Mouse (Mus musculus) gastrocnemius, postnatal 10 days (tissue): ENCODE results near the gene Tob2. TPM values are rescaled to one million over a fixed set of nuclear protein-coding genes. Genes with fewer than 3 reads are reported as not detected.

Experiments
- DNase-seq: peaks from one replicate; pipeline ENCODE4 v3.0.0; 2021; ENCODE audit warnings: mixed read lengths
- total RNA-seq, 2 experiments: library from RNA; stranded (reverse); gene quantifications; 2 replicates each; pipeline ENCODE4 v1.2.3; 2021

The Tob2 gene
- total RNA-seq, 2 experiments from 2014 or later = 38.1 to 80.4 TPM

DNA sequence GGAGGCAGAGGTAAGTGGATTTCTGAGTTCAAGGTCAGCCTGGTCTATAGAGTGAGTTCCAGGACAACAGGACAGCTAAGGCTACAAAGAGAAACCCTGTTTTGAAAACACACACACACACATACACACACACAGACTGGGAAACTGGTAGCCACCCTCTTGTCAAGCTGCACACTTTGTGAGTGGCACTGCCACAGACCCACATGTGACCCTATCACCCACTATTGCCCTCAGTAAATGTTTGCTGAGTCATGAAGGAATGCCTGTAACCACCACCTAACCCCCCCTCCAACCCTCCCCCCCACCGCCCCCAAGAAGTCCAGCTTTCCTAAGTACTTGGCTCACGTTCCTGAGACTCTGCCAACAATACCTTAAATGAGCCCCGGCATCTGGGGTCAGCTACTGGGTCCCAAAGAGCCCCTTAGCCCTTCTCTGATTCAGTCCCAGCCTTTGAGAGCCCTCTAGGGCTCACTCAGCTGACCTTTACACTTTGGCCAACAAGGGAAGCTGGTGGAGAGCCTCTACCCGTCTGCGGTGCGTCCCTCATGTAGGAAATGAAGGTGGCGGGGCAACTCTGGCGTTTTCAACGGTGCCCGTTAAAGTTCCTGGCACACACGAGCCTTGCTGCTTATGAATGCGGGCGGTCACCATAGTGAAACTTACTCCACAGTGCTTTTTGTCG is 19.9 kb downstream of the Tob2 start:
- no peak for DNase-seq

DNA sequence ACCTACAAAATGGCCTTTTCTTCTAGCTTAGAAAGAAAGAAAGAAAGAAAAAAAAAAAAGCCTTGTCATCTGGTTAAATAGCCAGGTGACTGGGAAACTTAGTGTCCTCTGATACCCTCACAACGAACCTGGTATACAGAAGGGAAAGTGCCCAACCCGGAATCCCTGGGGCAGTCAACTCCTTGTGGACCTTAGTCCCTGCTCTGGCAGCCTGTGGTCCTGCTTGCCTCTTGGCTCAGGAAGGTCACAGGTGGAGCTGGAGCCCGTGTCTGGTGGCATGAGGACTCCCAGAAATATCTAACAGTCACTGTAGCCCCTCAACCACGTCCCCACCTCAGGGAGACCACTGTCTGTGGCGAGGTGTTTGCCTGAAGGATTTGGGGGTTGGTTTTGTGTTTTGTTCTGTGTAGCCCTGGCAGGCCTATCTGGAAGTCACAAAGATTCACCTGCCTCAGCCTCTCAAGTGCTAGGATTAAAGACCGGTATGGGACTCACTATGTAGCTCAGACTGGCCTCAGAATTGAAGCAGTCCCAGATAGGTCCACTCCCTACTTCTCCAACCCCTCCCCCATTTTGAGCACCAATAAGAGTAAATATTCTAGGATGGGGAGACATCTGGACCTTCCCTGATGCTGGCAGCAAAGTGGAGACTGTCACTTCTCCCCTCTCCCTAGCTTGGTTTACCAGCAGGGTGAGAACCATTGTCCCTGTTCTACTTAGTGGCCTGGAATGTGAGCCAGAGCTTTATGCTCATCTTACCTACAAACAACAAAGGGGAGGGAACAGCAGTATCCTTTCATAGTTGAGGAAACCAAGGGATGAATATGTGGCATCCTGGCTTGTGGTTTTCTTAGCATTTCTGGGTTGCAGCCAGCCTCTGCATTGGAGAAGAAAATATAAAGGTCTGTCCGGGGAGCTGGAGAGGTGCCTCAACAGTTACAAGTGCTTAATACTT is 21.4 kb downstream of the Tob2 start:
- DNase-seq = no peak

DNA sequence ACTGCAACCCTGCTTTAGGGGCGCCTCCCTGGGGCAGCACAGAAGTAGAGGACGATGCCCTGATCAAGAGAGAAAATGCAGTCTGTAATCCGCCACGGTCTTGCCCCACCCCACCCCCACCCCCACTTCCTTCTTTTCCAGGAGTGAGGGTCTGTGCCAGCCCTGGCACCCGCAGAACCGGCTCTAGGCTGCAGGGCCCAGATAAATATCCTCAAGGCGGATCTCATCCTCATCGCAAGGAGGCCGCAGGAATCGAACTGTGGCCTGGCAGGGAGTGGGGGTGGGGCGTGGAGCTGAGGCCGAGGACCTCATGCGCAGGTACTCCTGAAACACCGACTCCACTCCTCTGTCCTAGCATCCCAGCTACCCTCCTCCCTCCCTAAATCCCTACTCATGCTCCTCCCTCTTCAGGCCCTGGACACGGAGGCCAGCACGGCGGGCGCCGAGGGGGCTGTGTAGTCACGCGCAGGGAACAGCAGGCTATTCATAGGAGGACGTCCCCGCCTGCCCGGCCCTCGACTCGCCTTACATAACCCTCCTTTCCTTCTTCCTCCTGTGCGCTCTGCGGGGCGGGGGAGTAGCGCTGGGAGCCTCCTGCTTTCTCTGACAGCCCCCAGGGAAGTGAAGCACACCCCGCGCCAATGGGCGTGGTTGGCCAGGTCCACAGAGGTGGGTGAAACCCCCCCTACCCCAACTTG is 22.3 kb downstream of the Tob2 start:
- DNase-seq = peak; percentile 83

DNA sequence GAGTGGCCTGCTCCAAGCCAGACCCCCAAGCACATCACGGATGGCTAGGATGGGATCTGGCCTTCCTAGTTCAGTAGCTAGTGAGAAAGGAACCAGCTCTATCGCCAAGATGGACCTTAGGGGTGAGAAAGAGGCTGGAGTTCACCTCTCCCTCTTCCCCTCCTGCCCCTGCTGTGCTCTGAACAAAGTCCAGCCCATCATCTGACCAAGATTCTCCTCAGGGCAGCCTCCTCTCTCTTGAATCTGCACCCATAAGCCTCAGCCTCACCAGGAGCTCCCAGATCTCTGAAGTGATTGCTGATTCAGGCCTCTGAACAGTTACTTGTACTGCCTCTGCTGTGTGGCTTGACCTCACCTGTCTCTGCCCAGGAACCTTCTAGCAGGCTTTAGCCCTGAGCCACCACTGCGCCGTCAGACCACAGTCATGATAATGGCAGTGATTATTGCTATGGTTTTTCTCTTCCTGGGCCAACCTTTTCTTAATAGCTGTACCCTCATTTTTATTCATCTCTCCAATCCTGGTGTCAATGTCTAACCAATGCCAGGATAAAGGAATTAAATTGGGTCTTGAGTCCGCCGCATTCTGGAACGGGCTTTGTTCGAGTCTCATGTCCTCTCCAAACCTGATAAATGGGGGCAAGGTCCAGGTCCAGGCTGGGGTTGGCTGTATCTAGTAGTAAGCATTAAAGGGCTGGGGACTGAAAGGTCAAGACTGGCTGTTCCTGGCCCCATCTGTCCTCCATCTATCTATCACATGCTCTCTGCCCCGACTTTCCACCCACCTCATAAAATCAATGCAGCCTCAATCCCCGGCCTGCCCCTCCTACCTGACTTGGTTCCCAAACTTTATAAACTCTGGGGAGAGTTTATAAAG is 23.4 kb downstream of the Tob2 start:
- no peak for DNase-seq

DNA sequence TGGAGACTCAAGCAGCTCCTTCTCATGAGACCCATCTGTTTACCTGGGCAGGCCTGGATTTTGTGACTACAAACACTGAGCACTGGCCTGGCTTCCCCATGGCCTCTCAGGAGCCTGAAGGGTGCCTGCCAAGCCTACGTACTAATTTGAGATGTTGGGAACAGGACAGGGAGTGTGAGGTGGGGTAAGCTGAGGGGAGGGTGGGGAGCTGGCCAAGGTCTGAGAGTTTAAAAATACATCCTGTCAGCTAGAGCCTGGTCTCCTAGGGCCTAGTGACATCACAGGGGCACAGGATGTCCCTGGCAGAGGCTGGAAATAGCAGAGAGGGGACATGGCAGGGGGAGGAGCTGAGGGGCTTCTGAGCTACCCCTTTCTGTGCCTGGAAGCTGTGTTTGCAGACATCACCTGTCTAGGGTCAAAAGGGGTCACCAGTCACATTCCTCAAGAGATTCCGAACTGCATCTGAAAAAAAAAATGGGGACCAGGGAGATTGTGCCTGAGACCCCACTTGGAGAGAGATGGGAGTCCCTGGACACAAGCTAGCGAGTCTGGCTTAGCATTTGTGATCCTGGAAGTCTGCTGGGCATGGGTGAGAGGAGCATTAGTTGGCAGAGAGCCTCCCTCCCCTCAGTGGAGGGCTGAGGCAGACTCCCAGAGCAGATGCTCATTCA is 24.3 kb downstream of the Tob2 start:
- DNase-seq = peak; percentile 42

DNA sequence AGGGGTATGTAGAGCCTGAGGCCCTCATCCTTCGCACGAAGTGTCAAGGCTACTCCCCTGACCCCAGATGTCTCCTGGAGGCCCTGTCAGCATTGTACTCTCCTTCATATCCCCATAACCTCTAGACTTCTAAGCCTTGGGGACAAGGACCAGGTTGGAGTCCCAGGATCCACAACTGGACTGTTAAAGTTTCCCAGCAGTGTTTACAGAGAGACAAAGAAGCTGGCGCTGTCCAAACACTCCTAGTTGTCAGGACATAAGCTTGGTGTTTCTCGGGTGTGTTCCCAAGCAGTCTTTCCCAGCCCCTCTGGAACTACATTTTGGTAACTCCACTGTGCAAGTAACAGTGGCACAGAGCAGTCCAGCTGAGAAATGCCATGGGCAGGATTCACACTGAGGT is 25.1 kb downstream of the Tob2 start:
- DNase-seq = no peak

DNA sequence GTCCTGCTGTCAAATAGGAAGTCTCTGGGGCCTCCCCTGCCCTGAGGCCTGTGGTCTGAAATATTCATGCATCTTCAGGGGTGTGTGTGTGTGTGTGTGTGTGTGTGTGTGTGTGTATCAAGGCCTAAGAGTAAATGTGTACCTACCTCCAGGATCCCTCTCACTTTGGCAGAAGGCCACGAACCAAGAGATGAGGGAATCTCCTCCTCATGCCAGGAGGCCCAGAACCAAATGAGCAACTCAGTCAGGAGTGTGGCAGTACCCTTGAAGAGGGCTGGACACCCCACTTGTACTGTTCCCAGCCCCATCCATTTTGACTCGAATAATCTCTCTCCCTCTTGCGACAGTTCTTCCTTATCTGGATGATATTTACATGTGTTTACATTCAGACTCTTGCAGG is 26.4 kb downstream of the Tob2 start:
- no peak for DNase-seq

DNA sequence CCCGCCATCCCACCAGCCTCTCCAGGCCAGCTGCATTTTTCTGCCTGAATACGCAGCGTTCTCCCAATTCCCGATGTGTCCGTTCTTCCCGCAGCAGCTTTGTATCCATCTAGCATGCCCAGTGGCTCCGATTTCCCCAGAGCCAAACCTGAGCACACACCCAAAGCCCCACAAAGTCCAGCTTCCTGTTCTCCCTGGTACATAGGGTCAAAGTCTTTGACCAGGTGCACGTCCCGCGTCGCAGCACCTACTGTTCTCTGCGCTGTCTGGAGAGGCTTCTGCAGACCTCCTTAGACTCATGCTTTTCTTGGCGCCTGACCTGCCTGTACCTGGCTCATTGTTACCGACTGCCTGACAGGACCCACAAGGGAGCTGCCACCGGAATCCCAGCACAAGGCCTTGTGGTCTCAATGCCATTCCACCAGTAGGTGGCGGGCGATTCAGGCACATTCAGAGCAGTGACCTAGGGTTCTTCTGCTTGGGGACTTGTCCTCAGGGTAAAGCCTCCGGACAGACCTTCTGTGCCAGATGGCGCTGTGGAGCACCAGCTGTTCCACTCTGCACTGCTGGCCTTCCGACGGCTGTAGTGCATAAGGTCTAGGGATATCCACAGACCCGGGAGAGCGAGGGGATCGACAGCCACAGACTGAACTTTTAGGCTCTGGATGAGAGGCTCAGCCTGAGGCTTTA is 27.3 kb downstream of the Tob2 start:
- DNase-seq = peak; percentile 90

DNA sequence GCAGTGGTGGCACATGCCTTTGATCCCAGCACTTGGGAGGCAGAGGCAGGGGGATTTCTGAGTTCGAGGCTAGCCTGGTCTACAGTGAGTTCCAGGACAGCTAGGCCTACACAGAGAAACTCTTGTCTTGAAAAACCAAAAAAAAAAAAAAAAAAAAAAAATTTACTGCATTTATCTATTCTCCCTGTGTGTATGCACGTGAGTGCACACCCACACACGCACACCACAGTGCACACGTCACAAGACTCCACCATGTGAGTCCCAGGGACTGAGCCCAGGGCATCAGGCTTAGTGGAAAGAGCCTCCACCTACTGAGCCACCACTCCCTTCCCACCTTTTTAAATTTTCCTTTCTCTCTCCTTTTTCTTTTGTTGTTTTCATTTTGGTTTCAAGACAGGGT is 28.1 kb downstream of the Tob2 start:
- no peak for DNase-seq

DNA sequence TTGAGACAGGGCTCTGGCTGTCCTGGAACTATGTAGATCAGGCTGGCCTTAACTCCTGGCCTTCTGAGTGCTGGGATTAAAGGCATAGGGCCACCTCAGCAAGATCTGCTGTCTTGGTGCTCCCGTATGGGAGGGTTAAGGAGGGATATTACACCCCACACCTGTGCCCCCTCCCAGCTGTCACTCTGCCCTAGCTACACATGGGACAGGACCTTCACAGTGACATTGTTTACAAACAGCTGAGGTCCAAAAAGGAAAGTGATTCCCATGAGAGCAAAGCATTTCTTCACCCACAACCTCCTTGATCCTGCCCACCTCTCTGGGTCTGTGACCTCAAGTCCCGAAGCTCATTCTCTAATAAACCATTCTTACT is 29.4 kb downstream of the Tob2 start:
- DNase-seq = no peak

DNA sequence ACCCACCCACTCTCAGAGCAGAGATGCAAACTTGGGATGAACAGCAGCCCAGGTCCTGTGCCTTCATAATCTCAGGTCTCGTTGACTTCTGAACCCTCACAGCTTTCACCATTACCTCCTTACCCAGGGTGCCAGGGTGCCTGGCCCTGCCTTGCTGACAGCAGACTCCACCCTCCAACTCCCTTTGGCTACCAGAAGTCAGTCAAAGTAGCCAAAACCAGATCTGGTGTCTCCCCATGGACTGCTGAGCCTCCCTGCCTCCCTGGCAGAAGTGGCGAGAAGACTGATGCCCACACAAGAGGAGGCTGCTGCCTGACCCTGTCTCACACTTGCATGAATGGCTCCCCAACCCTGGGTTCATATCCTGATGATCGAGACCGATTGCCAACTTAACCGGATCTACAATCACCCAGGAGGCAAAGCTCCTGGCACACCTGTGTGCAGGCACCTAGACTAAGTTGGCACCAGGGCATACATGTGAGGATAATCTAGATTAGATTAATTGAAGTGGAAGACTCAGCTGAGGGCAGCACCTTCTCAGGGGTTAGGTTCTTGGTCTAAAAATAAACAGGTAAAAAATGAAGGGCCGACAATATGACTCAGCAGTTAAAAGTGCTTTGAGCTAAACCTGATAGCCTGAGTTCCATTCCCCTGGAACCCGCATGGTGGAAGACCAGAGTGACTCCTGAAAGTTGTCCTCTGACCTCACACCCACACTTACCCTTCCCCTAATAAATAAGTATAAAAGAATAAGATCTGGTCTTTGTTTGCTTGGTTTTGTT is 30.0 kb downstream of the Tob2 start:
- DNase-seq = no peak

DNA sequence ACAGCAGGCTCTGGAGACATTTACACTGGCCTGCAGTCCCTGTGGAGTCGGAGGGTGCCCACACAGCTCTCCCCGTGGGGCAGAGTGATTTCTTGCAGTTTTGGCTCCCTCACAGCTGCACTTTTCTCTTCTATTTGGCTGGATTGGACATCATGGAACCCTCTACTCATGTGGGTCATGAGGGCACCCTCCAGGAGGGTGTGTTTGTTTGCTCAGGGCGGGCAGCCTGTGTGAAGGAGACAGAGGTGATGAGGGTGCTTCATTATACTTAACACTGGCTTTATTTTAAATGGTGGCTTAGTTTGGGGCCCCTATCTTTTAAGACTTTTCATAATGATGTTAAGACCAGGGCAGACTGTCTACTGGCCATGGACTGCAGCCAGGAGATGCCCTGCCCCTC is 33.8 kb downstream of the Tob2 start:
- no peak for DNase-seq

DNA sequence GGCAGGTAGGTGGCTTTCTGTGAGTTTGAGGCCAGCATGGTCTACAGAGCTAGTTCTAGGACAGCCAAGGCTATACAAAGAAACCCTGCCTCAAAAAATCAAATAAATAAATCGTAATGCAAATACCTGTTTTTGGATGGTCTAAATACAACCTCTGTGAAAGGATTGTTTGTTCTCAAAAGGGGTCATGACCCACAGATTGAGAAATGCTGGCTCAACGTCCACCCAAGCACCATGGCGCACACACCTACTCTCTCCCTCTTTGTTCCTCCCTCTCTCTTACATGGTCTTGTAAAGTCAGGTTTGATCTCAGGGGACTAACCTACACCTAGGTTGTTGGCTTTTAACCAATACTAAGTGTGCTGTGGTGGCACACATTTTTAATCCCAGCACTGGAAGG is 36.0 kb downstream of the Tob2 start:
- no peak for DNase-seq

DNA sequence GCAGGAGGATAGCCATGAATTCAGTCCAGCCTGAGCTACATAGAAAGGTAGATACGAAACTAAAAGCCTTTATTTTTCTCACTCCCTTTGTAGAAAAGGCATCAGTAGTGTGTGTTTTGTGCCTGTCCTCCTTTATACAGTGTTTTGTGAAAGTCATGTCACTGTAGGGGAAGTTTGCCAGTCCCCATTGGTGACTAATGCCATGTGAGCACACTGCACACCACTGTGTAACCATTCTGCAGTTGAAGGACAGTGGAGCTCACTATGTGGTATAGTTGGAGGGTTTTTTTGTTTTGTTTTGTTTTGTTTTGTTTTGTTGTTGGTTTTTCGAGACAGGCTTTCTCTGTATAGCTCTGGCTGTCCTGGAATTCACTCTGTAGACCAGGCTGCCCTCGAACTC is 40.2 kb downstream of the Tob2 start:
- DNase-seq = no peak

DNA sequence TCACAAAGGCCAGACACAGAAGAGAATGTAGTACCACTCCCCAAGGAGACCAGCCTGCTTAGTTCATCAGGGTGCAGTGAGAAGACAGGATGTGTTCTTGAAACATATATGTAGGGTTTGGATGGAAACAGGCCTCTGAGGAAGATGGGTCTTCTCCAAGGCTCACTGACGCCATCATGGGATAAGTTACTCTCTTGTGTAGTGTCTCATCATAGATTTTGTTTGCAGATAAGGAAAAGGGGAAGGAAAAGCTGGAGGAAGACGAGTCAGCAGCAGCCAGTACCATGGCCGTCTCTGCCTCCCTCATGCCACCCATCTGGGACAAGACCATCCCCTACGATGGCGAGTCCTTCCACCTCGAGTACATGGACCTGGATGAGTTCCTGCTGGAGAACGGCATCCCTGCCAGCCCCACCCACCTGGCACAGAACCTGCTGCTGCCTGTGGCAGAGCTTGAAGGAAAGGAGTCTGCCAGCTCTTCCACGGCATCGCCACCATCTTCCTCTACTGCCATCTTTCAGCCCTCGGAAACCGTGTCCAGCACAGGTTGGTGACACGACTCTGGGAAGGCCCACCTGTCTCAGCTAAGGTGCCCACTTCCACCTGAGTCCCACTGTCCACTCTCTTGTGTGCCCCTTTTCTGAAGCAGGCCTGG is 43.8 kb downstream of the Tob2 start:
- DNase-seq = no peak

DNA sequence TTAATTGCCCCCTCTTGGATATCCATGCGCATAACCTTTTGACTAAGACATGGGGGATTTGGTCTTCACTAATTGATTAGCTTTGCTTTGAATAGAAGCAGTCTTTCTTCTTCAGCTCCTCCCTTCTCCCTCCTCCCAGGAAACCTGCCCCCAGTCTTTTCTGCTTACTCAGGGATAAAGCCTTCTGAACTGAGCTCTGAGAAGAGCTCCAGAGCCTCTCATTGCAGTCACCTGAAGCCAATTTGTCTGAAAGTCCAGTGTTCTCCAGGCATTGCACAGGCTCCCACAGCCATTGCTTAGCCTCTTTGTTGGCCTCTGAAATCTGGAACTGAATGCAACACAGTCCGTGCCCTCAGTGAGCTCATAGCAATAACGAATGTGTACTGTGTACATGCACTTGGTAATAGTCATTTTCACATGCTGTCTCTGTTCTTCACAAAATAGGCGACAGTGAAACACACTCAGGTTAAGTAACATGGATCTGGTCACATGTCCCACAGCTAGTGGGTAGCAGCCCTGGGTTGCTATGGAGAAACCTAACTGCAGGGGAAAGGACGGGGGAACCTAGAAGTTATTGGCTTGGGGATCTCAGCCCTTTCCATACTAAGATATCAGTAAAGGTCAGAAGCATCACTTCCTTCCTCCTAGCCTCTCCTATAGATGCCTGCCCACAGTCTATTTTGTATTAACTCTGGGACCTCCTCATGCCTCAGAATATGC is 44.5 kb downstream of the Tob2 start:
- no peak for DNase-seq

DNA sequence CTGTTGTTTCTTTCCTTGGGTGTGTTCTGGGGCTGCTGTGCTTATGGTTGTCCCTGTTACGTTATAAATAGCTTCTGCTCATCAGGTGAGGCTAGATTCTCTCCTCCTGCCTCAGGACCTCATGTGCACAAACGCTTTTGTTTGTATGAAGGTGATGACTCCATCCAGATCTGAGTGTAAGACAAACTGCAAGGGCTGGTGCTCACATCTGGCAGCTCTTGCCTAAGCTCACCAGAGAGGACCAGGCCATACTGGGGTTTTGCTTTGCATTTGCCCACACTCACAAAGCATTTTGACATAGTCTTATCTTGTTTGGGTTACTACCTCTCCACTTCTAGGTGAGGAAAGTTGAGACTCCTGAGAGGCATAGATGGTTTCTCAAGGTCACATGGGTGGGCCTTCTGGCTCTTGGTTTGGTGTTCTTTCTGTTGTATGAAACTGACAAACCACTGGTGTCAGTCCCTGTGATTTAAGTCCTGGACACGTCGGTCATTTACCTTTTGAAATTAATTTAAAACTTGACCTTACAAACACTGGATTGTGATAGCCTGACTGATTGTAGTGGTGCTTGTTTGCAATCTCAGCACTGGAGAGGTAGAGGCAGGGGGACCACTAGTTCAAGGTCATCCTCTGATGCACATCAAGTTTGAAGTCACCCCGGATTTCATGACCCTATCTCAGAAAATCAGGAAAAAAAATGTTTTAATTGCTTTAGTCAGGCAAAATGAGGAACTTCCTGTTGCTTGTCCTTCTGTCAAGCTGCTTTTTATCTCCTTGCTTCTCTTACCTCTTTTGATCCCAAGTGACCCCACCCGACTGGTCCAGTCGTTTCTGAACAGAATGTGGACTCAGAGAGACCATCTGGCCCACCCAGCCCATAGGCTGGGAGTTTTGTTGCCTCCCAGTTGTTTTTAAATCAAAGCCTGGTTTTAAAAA is 45.6 kb downstream of the Tob2 start:
- DNase-seq = no peak

DNA sequence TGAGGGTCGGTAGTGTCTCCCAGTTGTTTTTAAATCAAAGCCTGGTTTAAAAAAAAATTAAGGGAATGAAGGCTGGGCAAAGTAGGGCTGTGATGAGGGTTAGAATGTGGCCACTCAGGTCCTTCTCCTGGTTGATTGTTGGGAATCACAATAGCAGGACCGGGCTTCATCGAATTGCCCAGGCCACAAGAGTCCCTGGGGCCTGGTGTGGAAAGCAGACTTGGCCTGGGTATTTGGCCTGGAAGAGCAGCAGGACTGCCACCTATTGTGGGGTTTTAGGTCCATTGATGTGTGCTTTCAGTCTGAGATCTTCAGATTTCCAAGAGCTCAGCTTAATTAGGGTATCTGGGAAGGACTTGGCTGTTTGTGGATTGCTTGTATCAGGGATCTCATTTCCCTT is 46.3 kb downstream of the Tob2 start:
- no peak for DNase-seq
